Mouse (Mus musculus) forelimb bud, embryonic 11.5 days (tissue): ENCODE measurements around the gene Olfml2b.

Experiments
- DNase-seq: peaks from one replicate; pipeline ENCODE4 v3.0.0-alpha.2; 2012; ENCODE audit warnings: low read depth, low spot score

Olfml2b gene

GRCm38 (mm10) chr1:170646606-170647287, 2.4 kb downstream of the Olfml2b start:
- DNase-seq = no peak

- no peak for DNase-seq
Measured at GRCm38 (mm10) chr1:170647381-170647780, 3.0 kb downstream of the Olfml2b start.

- no peak for DNase-seq
Measured at GRCm38 (mm10) chr1:170647971-170648514, 3.7 kb downstream of the Olfml2b start.

- DNase-seq = no peak
Measured at GRCm38 (mm10) chr1:170651046-170651723, 6.9 kb downstream of the Olfml2b start.

GRCm38 (mm10) chr1:170651989-170652740, 7.8 kb downstream of the Olfml2b start:
- DNase-seq = peak; percentile 34

GRCm38 (mm10) chr1:170655280-170655917, 11.1 kb downstream of the Olfml2b start:
- peak; percentile 21 for DNase-seq

- DNase-seq = no peak
Measured at GRCm38 (mm10) chr1:170656518-170657227, 12.3 kb downstream of the Olfml2b start.

- DNase-seq = no peak
Measured at GRCm38 (mm10) chr1:170657228-170657521, 12.8 kb downstream of the Olfml2b start.

GRCm38 (mm10) chr1:170657643-170658314, 13.4 kb downstream of the Olfml2b start:
- no peak for DNase-seq

GRCm38 (mm10) chr1:170659260-170659659, 14.9 kb downstream of the Olfml2b start:
- no peak for DNase-seq

GRCm38 (mm10) chr1:170664620-170665185, 20.4 kb downstream of the Olfml2b start:
- no peak for DNase-seq

GRCm38 (mm10) chr1:170665200-170665599, 20.9 kb downstream of the Olfml2b start:
- no peak for DNase-seq

GRCm38 (mm10) chr1:170674184-170674775, 29.9 kb downstream of the Olfml2b start:
- DNase-seq = no peak

- no peak for DNase-seq
Measured at GRCm38 (mm10) chr1:170677681-170678080, 33.3 kb downstream of the Olfml2b start.

GRCm38 (mm10) chr1:170678861-170679260, 34.5 kb downstream of the Olfml2b start:
- DNase-seq = no peak

- no peak for DNase-seq
Measured at GRCm38 (mm10) chr1:170679624-170680023, 35.3 kb downstream of the Olfml2b start.

GRCm38 (mm10) chr1:170683863-170684262, 39.5 kb downstream of the Olfml2b start:
- DNase-seq = no peak

GRCm38 (mm10) chr1:170689773-170690172, 45.4 kb downstream of the Olfml2b start:
- no peak for DNase-seq

GRCm38 (mm10) chr1:170691301-170691700, 47.0 kb downstream of the Olfml2b start:
- no peak for DNase-seq

GRCm38 (mm10) chr1:170694821-170695291, 50.5 kb downstream of the Olfml2b start:
- DNase-seq = no peak
